Mouse (Mus musculus): Measurements from ENCODE around the gene Hs3st6. TPM values are rescaled to one million over a fixed set of nuclear protein-coding genes. Genes with fewer than 3 reads are reported as not detected.
A peak's percentile ranks its signal among the peaks of the same experiment; 100 is the strongest.

Hs3st6 gene
- total RNA-seq, 2 experiments from 2014 or later = not detected

- DNase-seq = no peak
These were observed 16.4 kb downstream of the Hs3st6 start for GRCm38 (mm10) chr17:24769146-24769545.

GRCm38 (mm10) chr17:24773241-24773640, 20.5 kb downstream of the Hs3st6 start:
- DNase-seq = no peak

GRCm38 (mm10) chr17:24775173-24775572, 22.4 kb downstream of the Hs3st6 start:
- DNase-seq = no peak

- no peak for DNase-seq
These were observed 24.3 kb downstream of the Hs3st6 start for GRCm38 (mm10) chr17:24777073-24777472.

GRCm38 (mm10) chr17:24780821-24781220, 28.0 kb downstream of the Hs3st6 start:
- DNase-seq = no peak

GRCm38 (mm10) chr17:24792190-24792589, 39.4 kb downstream of the Hs3st6 start:
- DNase-seq = no peak

- DNase-seq = no peak
These were observed 42.0 kb downstream of the Hs3st6 start for GRCm38 (mm10) chr17:24794791-24795190.

GRCm38 (mm10) chr17:24796969-24797368, 44.2 kb downstream of the Hs3st6 start:
- no peak for DNase-seq

GRCm38 (mm10) chr17:24798229-24798628, 45.4 kb downstream of the Hs3st6 start:
- DNase-seq = no peak

- no peak for DNase-seq
These were observed 46.7 kb downstream of the Hs3st6 start for GRCm38 (mm10) chr17:24799476-24799875.

GRCm38 (mm10) chr17:24800524-24800923, 47.7 kb downstream of the Hs3st6 start:
- no peak for DNase-seq

GRCm38 (mm10) chr17:24803952-24804951, 51.5 kb downstream of the Hs3st6 start, which contains the start of gene Meiob:
Gene Meiob, plus strand, starts transcription at chr17:24804289.
- peak; percentile 3 to 7 for DNase-seq

Other genes starting within 250 kb of the Hs3st6 start
- 10 to 100 TPM; 86.7 to 95.1 TPM for gene Traf7, start 225.1 kb upstream of the Hs3st6 start, total RNA-seq (2021)
- 10 to 100 TPM; 72.9 to 76.8 TPM for gene Rab26, start 218.8 kb upstream of the Hs3st6 start, total RNA-seq (2021)
- gene Pkd1, start 203.2 kb upstream of the Hs3st6 start, total RNA-seq (2021) = 10 to 100 TPM; 84.9 to 95.3 TPM
- 100 to 1,000 TPM; 181 to 184 TPM for gene Tsc2, start 120.4 kb upstream of the Hs3st6 start, total RNA-seq (2021)
- 1 to 10 TPM; 3.9 to 6.9 TPM for gene Nthl1, start 120.3 kb upstream of the Hs3st6 start, total RNA-seq (2021)
- 10 to 100 TPM; 41.1 to 43.3 TPM for gene Slc9a3r2, start 102.7 kb upstream of the Hs3st6 start, total RNA-seq (2021)
- gene Npw, start 94.5 kb upstream of the Hs3st6 start, total RNA-seq (2021) = 1 to 10 TPM; 1.7 to 2.9 TPM
- gene Zfp598, start 83.3 kb upstream of the Hs3st6 start, total RNA-seq (2021) = 10 to 100 TPM; 38.2 to 43.5 TPM
- 100 to 1,000 TPM; 152 to 165 TPM for gene Syngr3, start 63.0 kb upstream of the Hs3st6 start, total RNA-seq (2021)
- gene Gfer, start 56.8 kb upstream of the Hs3st6 start, total RNA-seq (2021) = 10 to 100 TPM; 17.0 to 22.7 TPM
- 1 to 10 TPM; 2.5 to 3.0 TPM for gene Noxo1, start 56.8 kb upstream of the Hs3st6 start, total RNA-seq (2021)
- gene Tbl3, start 45.3 kb upstream of the Hs3st6 start, total RNA-seq (2021) = 10 to 100 TPM; 26.1 to 29.4 TPM
- not detected for gene Rnf151, start 34.9 kb upstream of the Hs3st6 start, total RNA-seq (2021)
- gene Rps2, start 34.9 kb upstream of the Hs3st6 start, total RNA-seq (2021) = 100 to 1,000 TPM; 326 to 349 TPM
- 100 to 1,000 TPM; 199 to 228 TPM for gene Ndufb10, start 28.5 kb upstream of the Hs3st6 start, total RNA-seq (2021)
- under 1 TPM in 1 of 2 experiments, not detected in 1; 0.56 TPM for gene Rpl3l, start 25.2 kb upstream of the Hs3st6 start, total RNA-seq (2021)
- 10 to 100 TPM; 42.1 to 45.6 TPM for gene Msrb1, start 16.3 kb upstream of the Hs3st6 start, total RNA-seq (2021)
- not detected for gene Meiob, start 51.3 kb downstream of the Hs3st6 start, total RNA-seq (2021)
- gene Hagh, start 87.2 kb downstream of the Hs3st6 start, total RNA-seq (2021) = 100 to 1,000 TPM; 131 to 134 TPM
- 10 to 100 TPM; 18.3 to 23.0 TPM for gene Fahd1, start 97.4 kb downstream of the Hs3st6 start, total RNA-seq (2021)
- under 1 TPM in 1 of 2 experiments, not detected in 1; 0.33 TPM for gene Igfals, start 113.0 kb downstream of the Hs3st6 start, total RNA-seq (2021)
- gene Nubp2, start 133.4 kb downstream of the Hs3st6 start, total RNA-seq (2021) = 10 to 100 TPM; 33.2 to 37.1 TPM
- gene Spsb3, start 133.7 kb downstream of the Hs3st6 start, total RNA-seq (2021) = 10 to 100 TPM; 39.2 to 42.8 TPM
- 10 to 100 TPM; 57.5 to 70.4 TPM for gene Eme2, start 142.1 kb downstream of the Hs3st6 start, total RNA-seq (2021)
- 10 to 100 TPM; 75.3 to 75.9 TPM for gene Mrps34, start 142.1 kb downstream of the Hs3st6 start, total RNA-seq (2021)
- 10 to 100 TPM; 60.0 to 67.5 TPM for gene Nme3, start 143.5 kb downstream of the Hs3st6 start, total RNA-seq (2021)
- gene Mapk8ip3, start 184.0 kb downstream of the Hs3st6 start, total RNA-seq (2021) = 100 to 1,000 TPM; 384 to 406 TPM
- 1 to 10 TPM; 5.5 to 6.3 TPM for gene Jpt2, start 207.7 kb downstream of the Hs3st6 start, total RNA-seq (2021)